Mouse (Mus musculus): ENCODE results near the gene Rasgrp2. TPM values are rescaled to one million over a fixed set of nuclear protein-coding genes. Genes with fewer than 3 reads are reported as not detected.

Gene Rasgrp2
- polyA plus RNA-seq, 1 experiment from 2014 or later = 47.8 TPM

DNA sequence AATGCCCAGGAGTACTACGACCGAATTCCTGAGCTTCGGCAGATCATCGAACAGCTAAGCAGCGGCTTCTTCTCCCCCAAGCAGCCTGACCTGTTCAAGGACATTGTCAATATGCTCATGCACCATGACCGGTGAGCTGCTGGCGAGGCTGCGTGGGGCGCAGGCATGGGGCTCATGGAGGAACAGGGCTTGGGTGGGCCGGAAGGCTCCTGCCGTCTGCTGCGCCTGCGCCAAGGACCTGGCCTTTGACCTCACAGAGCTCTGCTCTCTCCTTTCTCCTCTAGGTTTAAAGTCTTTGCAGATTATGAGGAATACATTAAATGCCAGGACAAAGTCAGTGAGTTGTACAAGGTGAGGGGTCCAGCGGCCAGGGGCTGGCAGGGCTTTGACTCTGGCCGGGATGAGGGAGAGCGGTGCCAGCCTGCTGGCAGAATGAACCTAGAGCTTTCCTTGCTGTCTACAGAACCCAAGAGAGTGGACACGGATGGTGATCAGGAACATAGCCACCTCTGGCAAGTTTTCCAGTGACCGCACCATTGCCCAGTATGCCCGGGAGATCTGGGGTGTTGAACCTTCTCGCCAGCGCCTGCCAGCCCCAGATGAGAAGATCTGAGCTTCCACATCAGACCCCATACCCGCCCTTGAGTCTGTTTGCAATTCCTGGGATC is 1.4 kb upstream of the Rasgrp2 start:
- Histone ChIP-seq H3K9me3 (ENCODE audit: control insufficient read depth, low read depth, low read length) (no peaks in the 10 kb centered on the region), H3K27ac (ENCODE audit: low read length) (no peak overlapping the region), H3K4me2 (replicated peaks; ENCODE audit: low read depth, low read length) (0 out of 2 replicates have a peak overlapping the region, but pooled peaks have one; percentile 92), H3K9ac (replicated peaks; ENCODE audit: low read depth, low read length) (no peak overlapping the region), H3K4me3 (ENCODE audit: low read depth, low read length) (no peak overlapping the region), H3K36me3 (ENCODE audit: control insufficient read depth, insufficient read depth, low read length) (no peaks in the 10 kb centered on the region), H3K27me3 (ENCODE audit: control insufficient read depth, insufficient read depth, low read length) (no peaks in the 10 kb centered on the region), H3K4me1 (ENCODE audit: control insufficient read depth, insufficient read depth, low read length) (peaks cover 20% of the 10 kb centered on the region)
- 84% methylated on average over 22 of the region's 22 CpGs for WGBS
- ATAC-seq (ENCODE audit: insufficient number of reproducible peaks, insufficient read depth, low FRiP score, low read depth) = no peak

GRCm38 (mm10) chr19:6398447-6399284 is 474 bp upstream of the Rasgrp2 start:
- WGBS = 1% methylated on average over 38 of the region's 39 CpGs
- H3K4me1 ChIP-seq (ENCODE audit: control insufficient read depth, insufficient read depth, low read length) = peaks cover 20% of the 10 kb centered on the region

GRCm38 (mm10) chr19:6400096-6401086 is 1.3 kb downstream of the Rasgrp2 start:
- no peaks in the 10 kb centered on the region for H3K27me3 ChIP-seq (ENCODE audit: control insufficient read depth, insufficient read depth, low read length)
- H3K27ac ChIP-seq (ENCODE audit: low read length) = no peak overlapping the region
- ATAC-seq (ENCODE audit: insufficient number of reproducible peaks, insufficient read depth, low FRiP score, low read depth) = 0 out of 2 replicates have a peak, but pooled peaks have one; percentile 1
- H3K4me2 ChIP-seq (replicated peaks; ENCODE audit: low read depth, low read length) = peak overlapping the region; percentile 92
- H3K4me1 ChIP-seq (ENCODE audit: control insufficient read depth, insufficient read depth, low read length) = peaks cover 20% of the 10 kb centered on the region
- 3% methylated on average over 29 of the region's 29 CpGs for WGBS
- peak overlapping the region; percentile 57 for H3K4me3 ChIP-seq (ENCODE audit: low read depth, low read length)
- H3K9ac ChIP-seq (replicated peaks; ENCODE audit: low read depth, low read length) = peak overlapping the region; percentile 25; the same call in 1 of the 2 replicates
- H3K9me3 ChIP-seq (ENCODE audit: control insufficient read depth, low read depth, low read length) = no peaks in the 10 kb centered on the region
- no peaks in the 10 kb centered on the region for H3K36me3 ChIP-seq (ENCODE audit: control insufficient read depth, insufficient read depth, low read length)

More at GRCm38 (mm10) chr19:6398447-6399284, 474 bp upstream of the Rasgrp2 start:
- peak; percentile 54 for ATAC-seq (ENCODE audit: insufficient number of reproducible peaks, insufficient read depth, low FRiP score, low read depth)
- H3K27ac ChIP-seq (ENCODE audit: low read length) = peak overlapping the region; percentile 35; the same call in 1 of the 2 replicates
- no peaks in the 10 kb centered on the region for H3K36me3 ChIP-seq (ENCODE audit: control insufficient read depth, insufficient read depth, low read length)
- no peaks in the 10 kb centered on the region for H3K9me3 ChIP-seq (ENCODE audit: control insufficient read depth, low read depth, low read length)
- peak overlapping the region; percentile 57 for H3K4me3 ChIP-seq (ENCODE audit: low read depth, low read length)
- 0 out of 2 replicates have a peak overlapping the region, but pooled peaks have one; percentile 25 for H3K9ac ChIP-seq (replicated peaks; ENCODE audit: low read depth, low read length)
- H3K27me3 ChIP-seq (ENCODE audit: control insufficient read depth, insufficient read depth, low read length) = no peaks in the 10 kb centered on the region
- H3K4me2 ChIP-seq (replicated peaks; ENCODE audit: low read depth, low read length) = peak overlapping the region; percentile 92

DNA sequence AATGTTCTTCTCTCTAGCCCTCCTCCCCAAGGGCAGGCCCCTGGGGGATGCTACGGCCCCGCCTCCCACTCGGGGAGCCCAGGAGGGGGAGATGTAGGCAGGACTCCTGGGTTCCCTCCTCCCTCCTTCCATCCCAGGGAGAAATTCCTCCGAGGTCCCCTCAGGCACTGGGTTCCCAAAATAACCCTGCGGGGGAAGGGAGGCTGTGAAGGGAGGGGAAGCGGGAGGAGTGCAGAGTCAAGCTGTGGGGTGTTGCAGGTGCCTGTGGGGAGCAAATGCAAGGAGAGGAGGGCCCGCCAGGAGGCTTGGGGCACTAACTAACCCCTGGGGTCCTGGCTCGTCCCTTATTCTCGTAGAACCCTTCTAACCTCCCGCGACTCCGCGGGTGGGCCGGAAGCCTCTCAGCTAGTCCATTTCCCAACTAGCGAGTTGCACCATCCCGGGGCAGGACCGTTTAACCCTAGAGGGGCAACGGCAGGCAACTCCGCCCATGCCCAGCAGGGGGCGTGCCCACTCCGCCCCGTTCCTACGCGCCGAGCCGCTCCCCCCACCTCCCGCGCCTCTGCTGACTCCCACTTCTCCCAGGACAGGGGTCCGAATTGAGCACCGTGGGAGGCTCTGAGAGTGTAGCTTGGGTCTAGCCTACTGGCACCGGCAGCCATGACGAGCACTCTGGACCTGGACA is 2.1 kb downstream of the Rasgrp2 start:
- Histone ChIP-seq H3K27me3 (ENCODE audit: control insufficient read depth, insufficient read depth, low read length) (no peaks in the 10 kb centered on the region), H3K4me3 (ENCODE audit: low read depth, low read length) (peak overlapping the region; percentile 57), H3K4me2 (replicated peaks; ENCODE audit: low read depth, low read length) (peak overlapping the region; percentile 92), H3K4me1 (ENCODE audit: control insufficient read depth, insufficient read depth, low read length) (peaks cover 20% of the 10 kb centered on the region), H3K36me3 (ENCODE audit: control insufficient read depth, insufficient read depth, low read length) (no peaks in the 10 kb centered on the region), H3K9me3 (ENCODE audit: control insufficient read depth, low read depth, low read length) (no peaks in the 10 kb centered on the region), H3K9ac (replicated peaks; ENCODE audit: low read depth, low read length) (no peak overlapping the region; the same call in 1 of the 2 replicates), H3K27ac (ENCODE audit: low read length) (no peak overlapping the region)
- under 1% methylated on average over 32 of the region's 32 CpGs for WGBS
- peak; percentile 14; the same call in 1 of the 2 replicates for ATAC-seq (ENCODE audit: insufficient number of reproducible peaks, insufficient read depth, low FRiP score, low read depth)

GRCm38 (mm10) chr19:6401951-6402350 is 2.8 kb downstream of the Rasgrp2 start:
- Histone ChIP-seq H3K4me2 (replicated peaks; ENCODE audit: low read depth, low read length) (peak overlapping the region; percentile 92), H3K36me3 (ENCODE audit: control insufficient read depth, insufficient read depth, low read length) (no peaks in the 10 kb centered on the region), H3K9ac (replicated peaks; ENCODE audit: low read depth, low read length) (no peak overlapping the region; the same call in 1 of the 2 replicates), H3K4me3 (ENCODE audit: low read depth, low read length) (peak overlapping the region; percentile 57), H3K4me1 (ENCODE audit: control insufficient read depth, insufficient read depth, low read length) (peaks cover 20% of the 10 kb centered on the region), H3K27ac (ENCODE audit: low read length) (no peak overlapping the region), H3K9me3 (ENCODE audit: control insufficient read depth, low read depth, low read length) (no peaks in the 10 kb centered on the region), H3K27me3 (ENCODE audit: control insufficient read depth, insufficient read depth, low read length) (no peaks in the 10 kb centered on the region)
- ATAC-seq (ENCODE audit: insufficient number of reproducible peaks, insufficient read depth, low FRiP score, low read depth) = 0 out of 2 replicates have a peak, but pooled peaks have one; percentile 0
- WGBS = 12% methylated on average over 9 of the region's 9 CpGs

GRCm38 (mm10) chr19:6403869-6404268 is 4.7 kb downstream of the Rasgrp2 start:
- no peaks in the 10 kb centered on the region for H3K36me3 ChIP-seq (ENCODE audit: control insufficient read depth, insufficient read depth, low read length)
- WGBS = 80% methylated on average over 10 of the region's 10 CpGs
- no peak overlapping the region for H3K9ac ChIP-seq (replicated peaks; ENCODE audit: low read depth, low read length)
- ATAC-seq (ENCODE audit: insufficient number of reproducible peaks, insufficient read depth, low FRiP score, low read depth) = no peak
- H3K4me3 ChIP-seq (ENCODE audit: low read depth, low read length) = no peak overlapping the region
- peaks cover 20% of the 10 kb centered on the region for H3K4me1 ChIP-seq (ENCODE audit: control insufficient read depth, insufficient read depth, low read length)
- H3K27ac ChIP-seq (ENCODE audit: low read length) = no peak overlapping the region
- no peaks in the 10 kb centered on the region for H3K27me3 ChIP-seq (ENCODE audit: control insufficient read depth, insufficient read depth, low read length)
- no peak overlapping the region for H3K4me2 ChIP-seq (replicated peaks; ENCODE audit: low read depth, low read length)
- H3K9me3 ChIP-seq (ENCODE audit: control insufficient read depth, low read depth, low read length) = no peaks in the 10 kb centered on the region

GRCm38 (mm10) chr19:6405433-6405832 is 6.3 kb downstream of the Rasgrp2 start:
- Histone ChIP-seq H3K9ac (replicated peaks; ENCODE audit: low read depth, low read length) (no peak overlapping the region), H3K4me3 (ENCODE audit: low read depth, low read length) (no peak overlapping the region), H3K9me3 (ENCODE audit: control insufficient read depth, low read depth, low read length) (no peaks in the 10 kb centered on the region), H3K4me1 (ENCODE audit: control insufficient read depth, insufficient read depth, low read length) (peaks cover 16% of the 10 kb centered on the region), H3K27ac (ENCODE audit: low read length) (no peak overlapping the region), H3K27me3 (ENCODE audit: control insufficient read depth, insufficient read depth, low read length) (no peaks in the 10 kb centered on the region), H3K36me3 (ENCODE audit: control insufficient read depth, insufficient read depth, low read length) (no peaks in the 10 kb centered on the region), H3K4me2 (replicated peaks; ENCODE audit: low read depth, low read length) (no peak overlapping the region)
- WGBS = 77% methylated on average over 10 of the region's 10 CpGs
- no peak for ATAC-seq (ENCODE audit: insufficient number of reproducible peaks, insufficient read depth, low FRiP score, low read depth)
